ENCODE assay signal across 8 mouse cellular contexts in genomic region chr16:64872841-64873240, GRCm38 (mm10). TPM values are rescaled to one million over a fixed set of nuclear protein-coding genes. Genes with fewer than 3 reads are reported as not detected.
DNase-seq lines count a peak whose midpoint lies in the region; ATAC-seq and TF ChIP-seq lines count a peak whose summit lies in the region.

No protein-coding gene starts in this region.

- H3K4me3 ChIP-seq in megakaryocyte, embryonic 14.5 days (replicated peaks), result peak overlapping the region; percentile 94
- peak overlapping the region; percentile 63 for H3K4me3 ChIP-seq in embryonic facial prominence, embryonic 13.5 days
- peak overlapping the region; percentile 73 for H3K4me3 ChIP-seq in intestine, postnatal 0 days (ENCODE audit: low read depth, low read length)
- H3K4me3 ChIP-seq in neural tube, embryonic 15.5 days (replicated peaks), result peak overlapping the region; percentile 21

- H3K27me3 ChIP-seq in megakaryocyte, embryonic 14.5 days (replicated peaks), result no peaks in the 10 kb centered on the region
- H3K27me3 ChIP-seq in embryonic facial prominence, embryonic 13.5 days, result no peaks in the 10 kb centered on the region
- no peaks in the 10 kb centered on the region for H3K27me3 ChIP-seq in intestine, postnatal 0 days (replicated peaks; ENCODE audit: control insufficient read depth, insufficient read depth, low read length)
- no peaks in the 10 kb centered on the region for H3K27me3 ChIP-seq in neural tube, embryonic 15.5 days (replicated peaks)

- peaks cover 22% of the 10 kb centered on the region for H3K4me1 ChIP-seq in megakaryocyte, embryonic 14.5 days
- no peaks in the 10 kb centered on the region for H3K4me1 ChIP-seq in embryonic facial prominence, embryonic 13.5 days
- no peaks in the 10 kb centered on the region for H3K4me1 ChIP-seq in intestine, postnatal 0 days (replicated peaks; ENCODE audit: control insufficient read depth, insufficient read depth, low read length)
- peaks cover 3% of the 10 kb centered on the region; the same call in 1 of the 2 replicates for H3K4me1 ChIP-seq in neural tube, embryonic 15.5 days

- DNase-seq in frontal cortex, postnatal 36 days (ENCODE audit: low spot score in 2 of 2), result no peak
- DNase-seq in gastrocnemius, postnatal 25 days, result no peak
- no peak for DNase-seq in gastrocnemius, postnatal 36 days

- H3K9me3 ChIP-seq in megakaryocyte, embryonic 14.5 days, result no peaks in the 10 kb centered on the region
- no peaks in the 10 kb centered on the region for H3K9me3 ChIP-seq in embryonic facial prominence, embryonic 13.5 days
- H3K9me3 ChIP-seq in intestine, postnatal 0 days (ENCODE audit: control insufficient read depth), result no peaks in the 10 kb centered on the region
- H3K9me3 ChIP-seq in neural tube, embryonic 15.5 days (replicated peaks), result no peaks in the 10 kb centered on the region

- no peak overlapping the region for H3K27ac ChIP-seq in embryonic facial prominence, embryonic 13.5 days
- no peak overlapping the region for H3K27ac ChIP-seq in intestine, postnatal 0 days (ENCODE audit: low read depth, low read length)
- H3K27ac ChIP-seq in neural tube, embryonic 15.5 days (replicated peaks), result no peak overlapping the region

- H3K9ac ChIP-seq in embryonic facial prominence, embryonic 13.5 days, result no peak overlapping the region
- no peak overlapping the region for H3K9ac ChIP-seq in intestine, postnatal 0 days (ENCODE audit: low read depth, low read length)
- H3K9ac ChIP-seq in neural tube, embryonic 15.5 days (replicated peaks), result no peak overlapping the region

- no peak for TF ChIP-seq CTCF in intestine, postnatal 0 days (IDR thresholded peaks at IDR 0.05; ENCODE audit: low read depth)

- no peaks in the 10 kb centered on the region for H3K36me3 ChIP-seq in megakaryocyte, embryonic 14.5 days (replicated peaks; ENCODE audit: low read length)
- H3K36me3 ChIP-seq in embryonic facial prominence, embryonic 13.5 days, result no peaks in the 10 kb centered on the region
- no peaks in the 10 kb centered on the region for H3K36me3 ChIP-seq in intestine, postnatal 0 days (ENCODE audit: control insufficient read depth, insufficient read depth)
- H3K36me3 ChIP-seq in neural tube, embryonic 15.5 days, result no peaks in the 10 kb centered on the region

- no peak for ATAC-seq in megakaryocyte, adult 5-6 weeks (ENCODE audit: poor library complexity, severe bottlenecking)
- ATAC-seq in embryonic facial prominence, embryonic 13.5 days (ENCODE audit: insufficient number of reproducible peaks, insufficient read depth, low FRiP score, low TSS enrichment, low read depth), result no peak
- no peak for ATAC-seq in intestine, postnatal 0 days
- no peak for ATAC-seq in neural tube, embryonic 15.5 days (ENCODE audit: low FRiP score)

- 9% methylated on average over 7 of the region's 7 CpGs for WGBS in embryonic facial prominence, embryonic 13.5 days
- 10% methylated on average over 7 of the region's 7 CpGs for WGBS in intestine, postnatal 0 days
- WGBS in neural tube, embryonic 15.5 days, result 12% methylated on average over 7 of the region's 7 CpGs

- H3K4me2 ChIP-seq in embryonic facial prominence, embryonic 13.5 days, result peak overlapping the region; percentile 58
- peak overlapping the region; percentile 66 for H3K4me2 ChIP-seq in intestine, postnatal 0 days (replicated peaks; ENCODE audit: low read depth)
- H3K4me2 ChIP-seq in neural tube, embryonic 15.5 days, result peak overlapping the region; percentile 64

- intact Hi-C loops in gastrocnemius, postnatal 36 days (cut with DNase I), result no loop called here

RNA-seq across cellular contexts. Expression of gene Cggbp1, which starts 21.0 kb away (rescaled TPM):
- polyA plus RNA-seq in megakaryocyte, embryonic 14.5 days (2012; ENCODE audit: insufficient read depth, low replicate concordance), result 11.7 and 17.5 TPM in 2 replicates
- total RNA-seq in megakaryocyte, adult 5-6 weeks (2015), result 111 and 133 TPM in 2 replicates
- total RNA-seq in megakaryocyte, adult 5-6 weeks (2017), result 103 and 104 TPM in 2 replicates
- polyA plus RNA-seq in embryonic facial prominence, embryonic 13.5 days (2015; fragmentation: Nextera tagmentation; extraction: Ambion mirVana), result 76.2 and 86.1 TPM in 2 replicates
- 34.4 and 37.7 TPM in 2 replicates for polyA plus RNA-seq in intestine, postnatal 0 days (2015; fragmentation: Nextera tagmentation; extraction: Ambion mirVana)
- 58.2 and 58.6 TPM in 2 replicates for polyA plus RNA-seq in neural tube, embryonic 15.5 days (2015; fragmentation: Nextera tagmentation; extraction: Ambion mirVana)
- 10 to 100 TPM; 21.4 to 25.0 TPM for total RNA-seq in gastrocnemius, postnatal 25 days (2021)
- 10 to 100 TPM; 20.2 to 20.6 TPM for total RNA-seq in gastrocnemius, postnatal 36 days (2021)

RNA-seq across cellular contexts. Expression of gene Zfp654, which starts 21.4 kb away (rescaled TPM):
- 0.13 and 0.51 TPM in 2 replicates for polyA plus RNA-seq in megakaryocyte, embryonic 14.5 days (2012; ENCODE audit: insufficient read depth, low replicate concordance)
- total RNA-seq in megakaryocyte, adult 5-6 weeks (2015), result 19.2 and 21.1 TPM in 2 replicates
- 10.8 and 14.1 TPM in 2 replicates for total RNA-seq in megakaryocyte, adult 5-6 weeks (2017)
- 6.2 and 6.8 TPM in 2 replicates for polyA plus RNA-seq in embryonic facial prominence, embryonic 13.5 days (2015; fragmentation: Nextera tagmentation; extraction: Ambion mirVana)
- polyA plus RNA-seq in intestine, postnatal 0 days (2015; fragmentation: Nextera tagmentation; extraction: Ambion mirVana), result 2.5 and 2.8 TPM in 2 replicates
- 4.5 and 4.9 TPM in 2 replicates for polyA plus RNA-seq in neural tube, embryonic 15.5 days (2015; fragmentation: Nextera tagmentation; extraction: Ambion mirVana)
- total RNA-seq in gastrocnemius, postnatal 25 days (2021), result 1 to 10 TPM; 7.1 to 7.5 TPM
- 1 to 10 TPM; 8.0 to 9.1 TPM for total RNA-seq in gastrocnemius, postnatal 36 days (2021)

Comparison
In these comparisons a context has a peak if more than half of its experiments do, and no peak if none do; other contexts are left out.
1. H3K4me3 ChIP-seq: peak in every context shown above with its lines; median percentile 94 in megakaryocyte, embryonic 14.5 days; 73 in intestine, postnatal 0 days; 63 in embryonic facial prominence, embryonic 13.5 days; 21 in neural tube, embryonic 15.5 days.